In the genomic region with DNA sequence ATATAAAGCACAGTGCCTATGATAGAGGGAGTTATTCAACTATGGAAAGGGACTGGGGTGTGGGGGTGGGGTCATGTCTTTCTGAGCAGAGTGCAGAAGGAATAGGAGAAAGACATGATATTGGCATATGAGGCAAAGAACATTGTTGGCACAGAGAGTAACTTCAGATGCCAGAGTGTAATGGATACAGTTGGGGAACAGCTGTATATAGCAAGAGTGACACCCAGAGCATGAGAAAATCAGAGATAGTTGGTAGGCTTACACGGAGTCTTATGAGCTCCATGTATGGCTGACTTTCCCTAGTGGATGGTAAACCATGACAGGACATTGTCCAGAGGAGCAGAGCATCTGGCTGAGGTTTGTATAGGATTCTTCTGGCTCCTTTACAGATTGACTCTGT, we compare ENCODE assay signal across 22 mouse cellular contexts.
DNase-seq lines count a peak whose midpoint lies in the region; ATAC-seq and TF ChIP-seq lines count a peak whose summit lies in the region.
"Had no signal": no experiment of that assay in that cellular context is flagged by ENCODE, and none has a peak within 500 bp of the region (broad histone marks: within the 10 kb centered on the region; RNA-seq: fewer than 3 reads in every experiment).

No protein-coding gene starts in this region.

- DNase-seq in limb, embryonic 14.5 days (ENCODE audit: low spot score), result peak; percentile 9
- DNase-seq in limb, embryonic 10.5 days (ENCODE audit: low spot score), result no peak
- peak; percentile 60 for DNase-seq in adipocyte (ENCODE audit: low spot score)
- no peak for DNase-seq in stomach, postnatal 0 days (ENCODE audit: low spot score)
- no peak for DNase-seq in left cerebral cortex, postnatal 36 days (ENCODE audit: low spot score in 2 of 2)
- no peak for DNase-seq in kidney, postnatal 36 days
- DNase-seq: adrenal gland, postnatal 10 days; adrenal gland, postnatal 36 days; cerebellum, adult 18-20 months; cerebellum, adult 9-10 months; cerebellum, postnatal 14 days; forebrain, postnatal 0 days; gastrocnemius, postnatal 14 days; heart, adult 11 months had no signal

- no peaks in the 10 kb centered on the region for H3K4me1 ChIP-seq in limb, embryonic 14.5 days (ENCODE audit: control insufficient read depth, insufficient read depth, low read length)
- peaks cover 10% of the 10 kb centered on the region for H3K4me1 ChIP-seq in limb, embryonic 10.5 days
- no peaks in the 10 kb centered on the region for H3K4me1 ChIP-seq in embryonic fibroblast, embryonic 13.5 days (ENCODE audit: control insufficient read depth, insufficient read depth, low read length)
- H3K4me1 ChIP-seq in stomach, postnatal 0 days (replicated peaks; ENCODE audit: control insufficient read depth, insufficient read depth), result no peaks in the 10 kb centered on the region
- H3K4me1 ChIP-seq: embryonic facial prominence, embryonic 12.5 days; hindbrain, embryonic 12.5 days; hindbrain, embryonic 15.5 days had no signal

- H3K4me3 ChIP-seq in limb, embryonic 14.5 days (replicated peaks; ENCODE audit: low read length), result no peak overlapping the region
- no peak overlapping the region for H3K4me3 ChIP-seq in limb, embryonic 10.5 days
- H3K4me3 ChIP-seq in embryonic fibroblast, embryonic 13.5 days (ENCODE audit: insufficient read depth, low read length), result no peak overlapping the region
- H3K4me3 ChIP-seq in stomach, postnatal 0 days (ENCODE audit: low read depth, low read length), result no peak overlapping the region
- H3K4me3 ChIP-seq: embryonic facial prominence, embryonic 12.5 days; hindbrain, embryonic 12.5 days; hindbrain, embryonic 15.5 days had no signal

- H3K27me3 ChIP-seq in limb, embryonic 14.5 days (ENCODE audit: control insufficient read depth, insufficient read depth, low read length), result no peaks in the 10 kb centered on the region
- H3K27me3 ChIP-seq in limb, embryonic 10.5 days (ENCODE audit: low read depth, poor library complexity, severe bottlenecking), result no peaks in the 10 kb centered on the region
- no peaks in the 10 kb centered on the region for H3K27me3 ChIP-seq in stomach, postnatal 0 days (ENCODE audit: control insufficient read depth, insufficient read depth, low read length)
- H3K27me3 ChIP-seq: embryonic facial prominence, embryonic 12.5 days; hindbrain, embryonic 12.5 days; hindbrain, embryonic 15.5 days had no signal

- WGBS in limb, embryonic 14.5 days, result 58% methylated on average over 1 of the region's 1 CpGs
- WGBS in limb, embryonic 10.5 days, result 76% methylated on average over 1 of the region's 1 CpGs
- 57% methylated on average over 1 of the region's 1 CpGs for WGBS in stomach, postnatal 0 days

- no peak for TF ChIP-seq POLR2A in limb, embryonic 14.5 days (IDR thresholded peaks at IDR 0.05; ENCODE audit: borderline replicate concordance, extremely low read depth, insufficient read depth, insufficient read length)
- peak; percentile 15; the same call in 1 of the 2 replicates for TF ChIP-seq POLR2A in embryonic fibroblast, embryonic 13.5 days (IDR thresholded peaks at IDR 0.05; ENCODE audit: low read depth, low read length)

- H3K9ac ChIP-seq in limb, embryonic 14.5 days (ENCODE audit: low read depth, low read length, severe bottlenecking), result no peak overlapping the region
- no peak overlapping the region for H3K9ac ChIP-seq in stomach, postnatal 0 days (ENCODE audit: low read length)
- H3K9ac ChIP-seq: embryonic facial prominence, embryonic 12.5 days; forebrain, postnatal 0 days; hindbrain, embryonic 12.5 days; hindbrain, embryonic 15.5 days had no signal

- no peaks in the 10 kb centered on the region for H3K9me3 ChIP-seq in limb, embryonic 14.5 days (ENCODE audit: control insufficient read depth, low read length)
- no peaks in the 10 kb centered on the region for H3K9me3 ChIP-seq in limb, embryonic 10.5 days (replicated peaks)
- no peaks in the 10 kb centered on the region for H3K9me3 ChIP-seq in stomach, postnatal 0 days (ENCODE audit: control insufficient read depth, low read length)
- H3K9me3 ChIP-seq: embryonic facial prominence, embryonic 12.5 days; hindbrain, embryonic 12.5 days; hindbrain, embryonic 15.5 days had no signal

- 0 out of 2 replicates have a peak, but pooled peaks have one; percentile 23 for ATAC-seq in limb, embryonic 14.5 days (ENCODE audit: low FRiP score, low read depth)
- no peak for ATAC-seq in stomach, postnatal 0 days (ENCODE audit: low FRiP score, low TSS enrichment)
- ATAC-seq: activated CD4-positive, CD25-positive, alpha-beta regulatory T cell, adult 4 months; CD4-positive, CD25-positive, alpha-beta regulatory T cell, adult 4 months; forebrain, embryonic 14.5 days; forebrain, postnatal 0 days had no signal

- no peak for TF ChIP-seq CTCF in embryonic fibroblast, embryonic 13.5 days (IDR thresholded peaks at IDR 0.05; ENCODE audit: borderline replicate concordance, insufficient read depth, low read length)
- TF ChIP-seq CTCF in stomach, postnatal 0 days (IDR thresholded peaks at IDR 0.05; ENCODE audit: low read depth), result 0 out of 2 replicates have a peak, but pooled peaks have one; percentile 14

- no peaks in the 10 kb centered on the region for H3K36me3 ChIP-seq in limb, embryonic 14.5 days (ENCODE audit: control insufficient read depth, insufficient read depth, low read length)
- no peaks in the 10 kb centered on the region for H3K36me3 ChIP-seq in limb, embryonic 10.5 days
- H3K36me3 ChIP-seq in stomach, postnatal 0 days (ENCODE audit: control insufficient read depth, insufficient read depth, low read length), result no peaks in the 10 kb centered on the region
- H3K36me3 ChIP-seq: embryonic facial prominence, embryonic 12.5 days; hindbrain, embryonic 12.5 days; hindbrain, embryonic 15.5 days had no signal

- TF ChIP-seq EP300 in stomach, postnatal 0 days (optimal IDR thresholded peaks at IDR 0.05), result no peak

- no peak overlapping the region for H3K4me2 ChIP-seq in limb, embryonic 14.5 days (replicated peaks; ENCODE audit: low read depth, low read length, severe bottlenecking)
- no peak overlapping the region for H3K4me2 ChIP-seq in stomach, postnatal 0 days (replicated peaks; ENCODE audit: low read depth)
- H3K4me2 ChIP-seq: embryonic facial prominence, embryonic 12.5 days; heart, embryonic 11.5 days; hindbrain, embryonic 12.5 days; hindbrain, embryonic 15.5 days had no signal

- intact Hi-C loops in left cerebral cortex, postnatal 36 days (cut with DNase I), result no loop called here

- no peak overlapping the region for H3K27ac ChIP-seq in limb, embryonic 14.5 days (replicated peaks; ENCODE audit: low read depth, low read length)
- H3K27ac ChIP-seq in limb, embryonic 10.5 days, result no peak overlapping the region
- no peak overlapping the region for H3K27ac ChIP-seq in embryonic fibroblast, embryonic 13.5 days (ENCODE audit: insufficient read depth, low read length)
- H3K27ac ChIP-seq in stomach, postnatal 0 days (replicated peaks), result no peak overlapping the region
- H3K27ac ChIP-seq: embryonic facial prominence, embryonic 12.5 days; hindbrain, embryonic 12.5 days; hindbrain, embryonic 15.5 days had no signal

Comparison
In these comparisons a context has a peak if more than half of its experiments do, and no peak if none do; other contexts are left out.
1. DNase-seq: peak in limb, embryonic 14.5 days (single experiment) and adipocyte (single experiment); none in limb, embryonic 10.5 days (single experiment), stomach, postnatal 0 days (single experiment), left cerebral cortex, postnatal 36 days (0 of 2) and kidney, postnatal 36 days (0 of 2).